Mouse (Mus musculus) hindbrain, embryonic 11.5 days (tissue): ENCODE measurements around the gene Dlst. TPM values are rescaled to one million over a fixed set of nuclear protein-coding genes. Genes with fewer than 3 reads are reported as not detected.

Experiments used
- ATAC-seq: fragments of 200-750 bp; cut with Nextera tagmentation; 2 replicates; pipeline ENCODE4 v1.8.0; 2017; ENCODE audit warnings: mild to moderate bottlenecking, moderate TSS enrichment, moderate library complexity; ENCODE audit not compliant: low FRiP score
- DNase-seq: peaks from one replicate; pipeline ENCODE4 v3.0.0-alpha.2; 2015; ENCODE audit warnings: low spot score
- H3K27ac ChIP-seq: fragments of 300-500 bp; sonication (generic); 2 replicates; pipeline ENCODE4 v1.5.1; 2014; ENCODE audit warnings: mild to moderate bottlenecking, low read depth, low read length
- H3K27me3 ChIP-seq: fragments of 300-500 bp; sonication (generic); 2 replicates; pipeline ENCODE4 v1.6.1; 2014; ENCODE audit warnings: mild to moderate bottlenecking, low read length, moderate library complexity, mixed read lengths; ENCODE audit not compliant: control insufficient read depth, insufficient read depth
- H3K36me3 ChIP-seq: fragments of 300-500 bp; sonication (generic); 2 replicates; pipeline ENCODE4 v1.6.1; 2014; ENCODE audit warnings: mild to moderate bottlenecking, low read length, moderate library complexity, mixed read lengths; ENCODE audit not compliant: control insufficient read depth, insufficient read depth
- H3K4me1 ChIP-seq: fragments of 300-500 bp; sonication (generic); replicated peaks from 2 replicates; pipeline ENCODE4 v1.6.1; 2014; ENCODE audit warnings: low read length, mixed read lengths; ENCODE audit not compliant: control insufficient read depth, insufficient read depth
- H3K4me2 ChIP-seq: fragments of 300-500 bp; sonication (generic); replicated peaks from 2 replicates; pipeline ENCODE4 v1.6.1; 2014; ENCODE audit warnings: mild to moderate bottlenecking, low read depth, low read length
- H3K4me3 ChIP-seq: fragments of 300-500 bp; sonication (generic); 2 replicates; pipeline ENCODE4 v1.5.1; 2014; ENCODE audit warnings: low read depth, low read length
- H3K9ac ChIP-seq: fragments of 300-500 bp; sonication (generic); 2 replicates; pipeline ENCODE4 v1.6.1; 2014; ENCODE audit warnings: low read depth, low read length
- H3K9me3 ChIP-seq: fragments of 300-500 bp; sonication (generic); 2 replicates; pipeline ENCODE4 v1.6.1; 2016; ENCODE audit warnings: low read length; ENCODE audit not compliant: control insufficient read depth
- WGBS: fragments of 180-500 bp; shearing (Covaris S2); extraction: QIAGEN DNeasy Blood & Tissue Kit; methylation state at CpG from one replicate; pipeline ENCODE4 v1.1.7; 2014; 5-methylcytosine and 5-hydroxymethylcytosine counted together
- polyA plus RNA-seq: library from polyadenylated mRNA; unstranded; fragments of >200 nt; fragmentation: Nextera tagmentation; extraction: Ambion mirVana; gene quantifications from 2 replicates; pipeline ENCODE4 v1.2.1, GENCODE M21; 2014

Gene Dlst
- polyA plus RNA-seq, 1 experiment from 2014 or later, result 98.7 TPM

GRCm38 (mm10) chr12:85151002-85151774 lies 40.6 kb downstream of the Dlst start, which contains the start of gene Rps6kl1:
TSS of gene Rps6kl1 (minus strand) at chr12:85151264.
- H3K9ac ChIP-seq, result peak within 1 kb of the TSS; percentile 34
- peak; percentile 86 for ATAC-seq
- no peaks in the 10 kb centered on the region for H3K9me3 ChIP-seq
- no peaks in the 10 kb centered on the region; the same call in none of the 2 replicates for H3K4me1 ChIP-seq
- peak within 1 kb of the TSS; percentile 57 for H3K4me2 ChIP-seq
- WGBS, result 18% methylated on average over 28 of the region's 28 CpGs
- peaks cover 5% of the 10 kb centered on the region; the same call in 1 of the 2 replicates for H3K27me3 ChIP-seq
- H3K36me3 ChIP-seq, result no peaks in the 10 kb centered on the region
- peak within 1 kb of the TSS; percentile 35 for H3K4me3 ChIP-seq
- no peak within 1 kb of the TSS for H3K27ac ChIP-seq
- peak; percentile 58 for DNase-seq

GRCm38 (mm10) chr12:85153011-85153410 lies 42.4 kb downstream of the Dlst start:
- Histone ChIP-seq H3K9me3 (no peaks in the 10 kb centered on the region), H3K36me3 (no peaks in the 10 kb centered on the region), H3K27ac (no peak overlapping the region), H3K4me3 (no peak overlapping the region), H3K4me2 (no peak overlapping the region), H3K27me3 (peaks cover 5% of the 10 kb centered on the region; the same call in 1 of the 2 replicates), H3K9ac (no peak overlapping the region), H3K4me1 (no peaks in the 10 kb centered on the region; the same call in 1 of the 2 replicates)
- WGBS, result 83% methylated on average over 3 of the region's 3 CpGs
- ATAC-seq, result no peak
- no peak for DNase-seq

- no peak overlapping the region for H3K9ac ChIP-seq
- H3K4me3 ChIP-seq, result no peak overlapping the region
- no peak overlapping the region for H3K27ac ChIP-seq
- H3K4me1 ChIP-seq, result no peaks in the 10 kb centered on the region
- WGBS, result 71% methylated on average over 6 of the region's 6 CpGs
- ATAC-seq (no peak), DNase-seq (no peak)
- H3K4me2 ChIP-seq, result no peak overlapping the region
- H3K9me3 ChIP-seq, result no peaks in the 10 kb centered on the region
- no peaks in the 10 kb centered on the region for H3K36me3 ChIP-seq
- no peaks in the 10 kb centered on the region for H3K27me3 ChIP-seq
These were observed 45.7 kb downstream of the Dlst start for GRCm38 (mm10) chr12:85156324-85156723.

- WGBS, result 87% methylated on average over 14 of the region's 14 CpGs
- DNase-seq, result no peak
- Histone ChIP-seq H3K27ac (no peak overlapping the region), H3K27me3 (no peaks in the 10 kb centered on the region), H3K36me3 (no peaks in the 10 kb centered on the region), H3K4me3 (no peak overlapping the region), H3K4me2 (no peak overlapping the region), H3K9me3 (no peaks in the 10 kb centered on the region), H3K4me1 (no peaks in the 10 kb centered on the region), H3K9ac (no peak overlapping the region)
- no peak for ATAC-seq
These were observed 47.3 kb downstream of the Dlst start for GRCm38 (mm10) chr12:85157797-85158460.

- ATAC-seq, result no peak
- Histone ChIP-seq H3K9me3 (no peaks in the 10 kb centered on the region), H3K9ac (no peak overlapping the region), H3K4me2 (no peak overlapping the region), H3K4me1 (no peaks in the 10 kb centered on the region), H3K36me3 (no peaks in the 10 kb centered on the region), H3K27me3 (no peaks in the 10 kb centered on the region), H3K27ac (no peak overlapping the region), H3K4me3 (no peak overlapping the region)
- DNase-seq, result no peak
- WGBS, result 86% methylated on average over 8 of the region's 8 CpGs
These were observed 48.2 kb downstream of the Dlst start for GRCm38 (mm10) chr12:85158801-85159200.

- Histone ChIP-seq H3K4me1 (no peaks in the 10 kb centered on the region), H3K9ac (no peak overlapping the region), H3K27me3 (no peaks in the 10 kb centered on the region), H3K4me2 (no peak overlapping the region), H3K9me3 (no peaks in the 10 kb centered on the region), H3K4me3 (no peak overlapping the region), H3K27ac (no peak overlapping the region), H3K36me3 (no peaks in the 10 kb centered on the region)
- DNase-seq (no peak), ATAC-seq (no peak)
- 80% methylated on average over 5 of the region's 5 CpGs for WGBS
These were observed 49.0 kb downstream of the Dlst start for GRCm38 (mm10) chr12:85159592-85159991.

- Histone ChIP-seq H3K4me1 (no peaks in the 10 kb centered on the region; the same call in 1 of the 2 replicates), H3K36me3 (no peaks in the 10 kb centered on the region), H3K9me3 (no peaks in the 10 kb centered on the region), H3K27me3 (no peaks in the 10 kb centered on the region), H3K9ac (no peak overlapping the region), H3K4me2 (no peak overlapping the region), H3K27ac (no peak overlapping the region), H3K4me3 (no peak overlapping the region)
- ATAC-seq (no peak), DNase-seq (no peak)
- WGBS, result 82% methylated on average over 5 of the region's 5 CpGs
These were observed 54.4 kb downstream of the Dlst start for GRCm38 (mm10) chr12:85164996-85165395.

- Histone ChIP-seq H3K9me3 (no peaks in the 10 kb centered on the region), H3K36me3 (no peaks in the 10 kb centered on the region), H3K9ac (no peak overlapping the region), H3K27me3 (no peaks in the 10 kb centered on the region), H3K4me3 (no peak overlapping the region), H3K4me1 (no peaks in the 10 kb centered on the region; the same call in 1 of the 2 replicates), H3K4me2 (no peak overlapping the region), H3K27ac (no peak overlapping the region)
- DNase-seq (no peak), ATAC-seq (no peak)
- 89% methylated on average over 9 of the region's 9 CpGs for WGBS
These were observed 56.0 kb downstream of the Dlst start for GRCm38 (mm10) chr12:85166631-85167030.
